Comparison of ENCODE assay signal across 8 mouse cellular contexts in genomic region chr11:112782357-112783121, GRCm38 (mm10). TPM values are rescaled to one million over a fixed set of nuclear protein-coding genes. Genes with fewer than 3 reads are reported as not detected.
DNase-seq lines count a peak whose midpoint lies in the region; ATAC-seq and TF ChIP-seq lines count a peak whose summit lies in the region.

No protein-coding gene starts in this region.

- peak; percentile 74 for DNase-seq in gastrocnemius, adult 2 months
- DNase-seq in gastrocnemius, postnatal 25 days, result no peak
- peak; percentile 71 for DNase-seq in NIH3T3 (ENCODE audit: low read depth)
- DNase-seq in hindbrain, postnatal 0 days (ENCODE audit: low spot score), result peak; percentile 58
- no peak for DNase-seq in T-cell, adult 2 months (ENCODE audit: low spot score)

- peak overlapping the region; percentile 96 for H3K4me2 ChIP-seq in forebrain, embryonic 13.5 days
- peak overlapping the region; percentile 94 for H3K4me2 ChIP-seq in hindbrain, postnatal 0 days (ENCODE audit: low read depth, low read length)
- H3K4me2 ChIP-seq in liver, embryonic 12.5 days, result peak overlapping the region; percentile 60

- peaks cover 62% of the 10 kb centered on the region for H3K4me1 ChIP-seq in forebrain, embryonic 13.5 days
- 0 out of 2 replicates have a peak, but pooled peaks cover 6% of the 10 kb centered on the region for H3K4me1 ChIP-seq in hindbrain, postnatal 0 days (ENCODE audit: insufficient read depth, low read length)
- H3K4me1 ChIP-seq in liver, embryonic 12.5 days, result peaks cover 9% of the 10 kb centered on the region
- H3K4me1 ChIP-seq in olfactory bulb, adult 2 months (ENCODE audit: control insufficient read depth, insufficient read depth, low read length), result peaks cover 33% of the 10 kb centered on the region

- peak overlapping the region; percentile 82 for H3K4me3 ChIP-seq in gastrocnemius, adult 2 months
- peak overlapping the region; percentile 89 for H3K4me3 ChIP-seq in forebrain, embryonic 13.5 days
- peak overlapping the region; percentile 70 for H3K4me3 ChIP-seq in hindbrain, postnatal 0 days (ENCODE audit: low read length)
- peak overlapping the region; percentile 45 for H3K4me3 ChIP-seq in liver, embryonic 12.5 days
- peak overlapping the region; percentile 47 for H3K4me3 ChIP-seq in olfactory bulb, adult 2 months (ENCODE audit: insufficient read depth, low read depth, low read length)

- H3K36me3 ChIP-seq in forebrain, embryonic 13.5 days (ENCODE audit: poor library complexity, severe bottlenecking), result peaks cover 17% of the 10 kb centered on the region
- H3K36me3 ChIP-seq in hindbrain, postnatal 0 days (ENCODE audit: insufficient read depth, low read length), result no peaks in the 10 kb centered on the region
- no peaks in the 10 kb centered on the region for H3K36me3 ChIP-seq in liver, embryonic 12.5 days

- H3K27ac ChIP-seq in gastrocnemius, adult 2 months, result peak overlapping the region; percentile 83
- peak overlapping the region; percentile 91 for H3K27ac ChIP-seq in forebrain, embryonic 13.5 days
- H3K27ac ChIP-seq in hindbrain, postnatal 0 days, result peak overlapping the region; percentile 83
- no peak overlapping the region for H3K27ac ChIP-seq in liver, embryonic 12.5 days
- no peak overlapping the region for H3K27ac ChIP-seq in olfactory bulb, adult 2 months (ENCODE audit: insufficient read depth, low read depth, low read length)

- no peaks in the 10 kb centered on the region for H3K9me3 ChIP-seq in forebrain, embryonic 13.5 days (replicated peaks)
- H3K9me3 ChIP-seq in hindbrain, postnatal 0 days (ENCODE audit: low read length), result no peaks in the 10 kb centered on the region
- no peaks in the 10 kb centered on the region for H3K9me3 ChIP-seq in liver, embryonic 12.5 days (replicated peaks)

- peaks cover 5% of the 10 kb centered on the region; the same call in 1 of the 2 replicates for H3K27me3 ChIP-seq in forebrain, embryonic 13.5 days
- no peaks in the 10 kb centered on the region for H3K27me3 ChIP-seq in hindbrain, postnatal 0 days (ENCODE audit: insufficient read depth, low read length)
- H3K27me3 ChIP-seq in liver, embryonic 12.5 days (replicated peaks), result peaks cover 88% of the 10 kb centered on the region

- under 1% methylated on average over 75 of the region's 75 CpGs for WGBS in forebrain, embryonic 13.5 days
- WGBS in hindbrain, postnatal 0 days, result under 1% methylated on average over 73 of the region's 75 CpGs
- 1% methylated on average over 75 of the region's 75 CpGs for WGBS in liver, embryonic 12.5 days (ENCODE audit: insufficient replicate concordance)
- under 1% methylated on average over 75 of the region's 75 CpGs for WGBS in olfactory bulb, adult 2 months

- H3K9ac ChIP-seq in forebrain, embryonic 13.5 days, result peak overlapping the region; percentile 94
- peak overlapping the region; percentile 72 for H3K9ac ChIP-seq in hindbrain, postnatal 0 days (replicated peaks; ENCODE audit: low read length)
- H3K9ac ChIP-seq in liver, embryonic 12.5 days, result no peak overlapping the region

- no peak for TF ChIP-seq CTCF in gastrocnemius, adult 2 months (IDR thresholded peaks at IDR 0.05)
- no peak for TF ChIP-seq CTCF in hindbrain, postnatal 0 days (IDR thresholded peaks at IDR 0.05; ENCODE audit: low read depth)
- no peak for TF ChIP-seq CTCF in olfactory bulb, adult 2 months (IDR thresholded peaks at IDR 0.05; ENCODE audit: insufficient read depth, low read depth, low read length)

- ATAC-seq in forebrain, embryonic 13.5 days, result peak; percentile 28
- ATAC-seq in hindbrain, postnatal 0 days, result peak; percentile 4; the same call in 1 of the 2 replicates
- ATAC-seq in liver, embryonic 12.5 days, result 0 out of 2 replicates have a peak, but pooled peaks have one; percentile 21

- TF ChIP-seq POLR2A in olfactory bulb, adult 2 months (IDR thresholded peaks at IDR 0.05; ENCODE audit: insufficient read depth, low read depth, low read length), result no peak

- intact Hi-C loops in gastrocnemius, adult 2 months (cut with DNase I), result loop anchor here (1.0 kb wide), 1 partner anchor 383 kb away; no protein-coding TSS in a partner anchor

RNA-seq across cellular contexts. Expression of gene Sox9, which starts 0.5 kb away (rescaled TPM):
- 1 to 10 TPM; 2.3 to 3.4 TPM for total RNA-seq in gastrocnemius, adult 2 months (2021)
- 1 to 10 TPM; 1.4 to 2.3 TPM for total RNA-seq in gastrocnemius, postnatal 25 days (2021)
- 94.1 and 97.8 TPM in 2 replicates for polyA plus RNA-seq in forebrain, embryonic 13.5 days (2015; fragmentation: Nextera tagmentation; extraction: Ambion mirVana)
- 11.7 and 16.7 TPM in 2 replicates for total RNA-seq in hindbrain, postnatal 0 days (2014; rRNA removed)
- polyA plus RNA-seq in hindbrain, postnatal 0 days (2015; fragmentation: Nextera tagmentation; extraction: Ambion mirVana), result 45.5 and 47.9 TPM in 2 replicates
- 2.4 and 2.7 TPM in 2 replicates for polyA plus RNA-seq in liver, embryonic 12.5 days (2016; fragmentation: Nextera tagmentation; extraction: Ambion mirVana)
- not detected in 2 replicates for polyA plus RNA-seq in olfactory bulb, adult 2 months (2012; ENCODE audit: insufficient read depth, insufficient read length, low replicate concordance, missing spikeins)

Comparison
In these comparisons a context has a peak if more than half of its experiments do, and no peak if none do; other contexts are left out.
1. DNase-seq: peak in gastrocnemius, adult 2 months (single experiment), NIH3T3 (single experiment) and hindbrain, postnatal 0 days (single experiment); none in gastrocnemius, postnatal 25 days (single experiment) and T-cell, adult 2 months (single experiment).
2. H3K27ac ChIP-seq: peak in gastrocnemius, adult 2 months (single experiment), forebrain, embryonic 13.5 days (single experiment) and hindbrain, postnatal 0 days (single experiment); none in liver, embryonic 12.5 days (single experiment) and olfactory bulb, adult 2 months (single experiment).
3. RNA of gene Sox9, which starts 0.5 kb away (polyA plus RNA-seq): 94.1 to 97.8 TPM in forebrain, embryonic 13.5 days and 45.5 to 47.9 TPM in hindbrain, postnatal 0 days; 2.4 to 2.7 TPM in liver, embryonic 12.5 days and not detected in olfactory bulb, adult 2 months; every median in the first group is over 10 times any median in the second.
4. Peak in every context shown above with its lines, with median percentiles within 50 percentile points of each other: H3K4me3 ChIP-seq, ATAC-seq and H3K4me2 ChIP-seq.